Mouse (Mus musculus): ENCODE data around the gene Rasa4.
"Not testable (repeated sequence)": the region's sequence is repeated elsewhere in the genome, so short reads cannot be mapped to it uniquely, and the experiment has no call there.

Gene Rasa4

GRCm38 (mm10) chr5:136109042-136109441, 25.3 kb downstream of the Rasa4 start:
- DNase-seq (ENCODE audit: low read depth), result peak; percentile 63

- DNase-seq (ENCODE audit: low read depth), result not testable (repeated sequence)
Measured at GRCm38 (mm10) chr5:136113546-136113945, 29.8 kb downstream of the Rasa4 start.

GRCm38 (mm10) chr5:136115891-136116783, 32.4 kb downstream of the Rasa4 start, which contains the start of gene Polr2j:
TSS of gene Polr2j (plus strand) at chr5:136116631.
- peak; percentile 97 for DNase-seq (ENCODE audit: low read depth)

- DNase-seq (ENCODE audit: low read depth), result no peak
Measured at GRCm38 (mm10) chr5:136116784-136117112, 33.0 kb downstream of the Rasa4 start.

- DNase-seq (ENCODE audit: low read depth), result no peak
Measured at GRCm38 (mm10) chr5:136122165-136122564, 38.4 kb downstream of the Rasa4 start.

- peak; percentile 98 for DNase-seq (ENCODE audit: low read depth)
Measured at GRCm38 (mm10) chr5:136135571-136136291, 52.0 kb downstream of the Rasa4 start, which contains the start of the genes Lrwd1 and Alkbh4. TSS of gene Lrwd1 (minus strand) at chr5:136136074. TSS of gene Alkbh4 (plus strand) at chr5:136136146.

DNA sequence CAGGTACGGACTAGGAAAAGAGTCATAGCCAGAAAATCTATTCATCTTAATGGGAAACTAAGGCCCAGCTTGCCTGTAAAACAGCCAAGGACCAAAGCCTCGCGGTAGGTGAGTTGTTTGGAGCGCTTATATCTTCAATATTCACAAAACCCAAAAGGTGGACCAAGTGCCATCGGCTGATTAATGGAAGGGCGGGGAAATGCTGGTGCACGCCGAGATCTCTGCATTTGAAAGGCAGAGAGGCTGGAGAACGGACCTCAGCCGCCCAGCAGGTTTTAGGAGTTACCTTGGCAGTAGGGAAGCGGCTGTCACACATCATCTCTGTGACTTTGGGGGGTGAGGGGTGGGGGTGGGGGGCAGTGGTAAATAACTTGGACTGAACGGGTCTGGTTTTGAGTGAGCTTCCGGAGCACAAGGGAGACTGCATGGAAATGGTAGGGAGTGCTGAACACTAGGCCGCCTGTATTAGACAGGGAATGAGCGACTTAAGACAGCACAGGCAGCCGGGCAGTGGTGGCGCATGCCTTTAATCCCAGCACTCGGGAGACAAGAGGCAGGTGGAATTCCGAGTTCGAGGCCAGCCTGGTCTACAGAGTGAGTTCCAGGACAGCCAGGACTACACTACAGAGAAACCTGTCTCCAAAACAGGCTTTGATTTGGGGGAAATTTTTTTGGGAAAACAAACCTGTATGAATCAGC, 52.7 kb downstream of the Rasa4 start:
- peak; percentile 63 for DNase-seq (ENCODE audit: low read depth)

- DNase-seq (ENCODE audit: low read depth), result peak; percentile 81
Measured at GRCm38 (mm10) chr5:136137658-136138274, 54.0 kb downstream of the Rasa4 start.

DNA sequence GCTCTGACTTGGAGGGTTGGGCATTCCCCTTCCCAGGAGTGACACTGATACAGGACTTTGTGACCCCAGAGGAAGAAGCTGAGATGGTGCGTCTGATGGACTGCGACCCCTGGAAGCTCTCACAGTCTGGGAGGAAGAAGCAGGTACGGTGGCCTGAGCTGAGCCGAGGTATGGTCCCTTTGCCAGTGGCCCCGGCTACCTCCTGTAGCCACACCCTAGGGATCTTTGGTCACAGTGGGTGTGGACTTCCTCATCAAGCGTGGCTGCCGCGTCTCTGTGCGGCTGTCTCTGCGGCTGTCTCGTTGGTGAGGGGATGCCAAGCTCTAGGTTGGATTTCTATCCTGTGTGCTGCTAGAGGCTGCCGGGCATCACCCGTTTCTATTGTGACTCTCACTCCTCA, 55.7 kb downstream of the Rasa4 start:
- DNase-seq (ENCODE audit: low read depth), result no peak

DNA sequence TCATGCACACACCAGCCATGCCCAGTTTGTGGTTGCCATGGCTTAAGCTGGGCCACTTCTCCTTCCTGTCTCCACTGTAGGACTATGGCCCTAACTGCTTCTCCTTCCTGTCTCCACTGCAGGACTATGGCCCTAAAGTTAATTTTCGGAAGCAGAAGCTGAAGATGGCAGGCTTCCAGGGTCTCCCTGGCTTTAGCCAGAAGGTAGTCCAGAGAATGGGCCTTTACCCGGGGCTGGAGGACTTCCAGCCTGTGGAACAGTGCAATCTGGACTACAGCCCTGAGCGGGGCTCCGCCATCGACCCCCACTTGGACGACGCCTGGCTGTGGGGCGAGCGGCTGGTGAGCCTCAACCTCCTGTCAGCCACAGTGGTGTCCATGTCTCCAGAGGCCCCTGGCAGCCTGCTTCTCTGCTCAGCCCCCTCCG, 56.4 kb downstream of the Rasa4 start:
- DNase-seq (ENCODE audit: low read depth), result no peak

DNA sequence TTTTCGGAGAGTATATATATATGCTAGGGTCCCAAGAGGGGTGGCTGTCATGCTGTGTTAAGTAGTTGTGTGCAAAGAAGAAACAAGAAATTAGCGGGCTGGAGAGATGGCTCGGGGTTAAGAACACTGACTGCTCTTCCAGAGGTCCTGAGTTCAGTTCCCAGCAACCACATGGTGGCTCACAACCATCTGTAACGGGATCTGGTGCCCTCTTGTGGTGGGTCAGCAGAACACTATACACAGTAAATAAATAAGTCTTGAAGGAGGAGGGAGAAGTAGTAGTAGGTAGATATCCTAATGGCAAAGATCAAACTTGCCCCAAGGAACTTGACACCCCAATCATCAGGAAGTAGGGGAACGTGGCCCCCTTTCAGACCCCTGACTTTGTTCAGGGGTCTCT, 59.0 kb downstream of the Rasa4 start:
- peak; percentile 49 for DNase-seq (ENCODE audit: low read depth)

DNA sequence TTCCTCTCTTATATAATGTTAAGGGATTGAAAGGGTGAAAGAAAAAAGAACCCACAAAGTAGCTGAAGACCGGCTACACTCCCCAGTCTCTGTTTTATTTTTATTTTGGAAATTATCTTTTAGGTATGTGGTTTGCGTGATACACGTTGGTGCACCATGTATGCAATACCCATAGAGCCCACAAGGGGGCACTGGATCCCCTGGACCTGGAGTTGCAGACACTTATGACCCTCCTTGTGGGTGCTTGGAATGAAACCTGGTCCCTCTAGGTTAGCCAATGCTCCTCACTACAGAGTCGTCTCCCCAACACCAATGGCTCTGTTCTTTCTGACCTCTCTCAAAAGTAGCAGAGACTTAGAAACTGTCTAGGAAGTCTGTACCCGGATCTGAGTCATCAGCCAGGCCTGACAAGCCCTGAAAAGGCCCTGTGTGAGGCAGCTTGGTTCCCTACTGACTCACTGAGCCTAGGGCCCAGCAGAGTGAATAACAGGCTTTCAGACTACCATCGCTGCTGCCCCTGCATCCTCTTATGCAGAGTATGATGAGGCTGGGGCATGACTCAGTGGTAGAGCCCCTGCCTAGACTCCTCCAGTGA, 59.5 kb downstream of the Rasa4 start:
- peak; percentile 90 for DNase-seq (ENCODE audit: low read depth)

DNA sequence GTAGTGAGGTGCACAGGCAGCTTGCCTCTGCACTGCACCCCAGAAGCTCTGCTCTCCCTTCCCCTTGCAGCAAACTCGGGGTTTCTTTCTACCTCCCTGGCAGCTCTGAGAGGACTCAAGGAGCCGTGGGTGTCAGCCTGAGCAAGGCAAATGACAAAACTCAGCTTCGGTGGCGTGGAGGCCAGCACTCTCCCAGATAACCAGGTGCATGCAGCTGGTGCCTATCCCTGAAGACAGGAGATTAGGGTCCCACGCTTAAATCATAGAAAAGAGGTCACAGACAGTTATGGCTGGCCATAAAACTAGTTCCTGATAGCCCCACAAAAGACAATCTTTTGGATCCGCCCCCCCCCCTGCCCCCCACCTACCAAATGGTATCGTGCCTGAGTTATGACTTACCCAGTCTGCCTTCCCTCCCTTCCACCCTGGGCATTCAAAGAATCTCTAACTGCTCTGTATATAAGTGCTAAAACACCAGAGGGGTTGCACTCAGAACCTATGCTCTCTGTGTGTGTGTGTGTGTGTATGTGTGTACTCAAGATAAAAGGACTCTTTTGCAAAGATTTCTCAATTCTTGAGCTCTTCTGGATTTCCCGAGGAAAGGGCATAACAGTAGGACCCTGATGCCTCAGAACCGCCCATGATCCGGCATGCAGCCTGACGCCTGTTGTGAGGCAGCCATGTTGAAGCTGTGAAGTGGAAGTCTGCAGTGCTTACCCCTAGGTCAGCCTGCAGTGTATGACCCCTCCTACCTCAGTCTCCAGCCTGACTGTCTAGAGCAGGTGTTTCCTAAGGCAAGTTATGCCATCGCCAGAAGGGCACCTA, 61.1 kb downstream of the Rasa4 start:
- no peak for DNase-seq (ENCODE audit: low read depth)

DNA sequence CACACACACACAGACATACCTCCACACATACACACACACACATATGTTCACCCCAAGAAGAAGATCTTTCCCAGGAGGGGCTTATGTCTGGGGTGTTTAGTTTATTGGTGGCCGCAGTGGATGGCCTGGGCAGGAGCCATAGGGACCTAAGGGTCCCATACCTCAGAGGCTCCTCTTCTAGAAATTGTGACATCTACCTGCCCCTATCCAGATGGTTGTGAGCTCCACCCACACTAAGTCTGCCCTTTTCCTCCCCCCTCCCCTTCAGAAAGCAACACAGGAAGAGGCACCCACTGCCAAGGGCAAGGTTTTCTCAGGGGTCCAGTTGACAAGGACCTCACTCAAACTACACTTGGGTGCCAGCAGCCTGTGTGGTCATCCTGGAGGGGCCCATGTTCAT, 63.2 kb downstream of the Rasa4 start:
- DNase-seq (ENCODE audit: low read depth), result no peak

DNA sequence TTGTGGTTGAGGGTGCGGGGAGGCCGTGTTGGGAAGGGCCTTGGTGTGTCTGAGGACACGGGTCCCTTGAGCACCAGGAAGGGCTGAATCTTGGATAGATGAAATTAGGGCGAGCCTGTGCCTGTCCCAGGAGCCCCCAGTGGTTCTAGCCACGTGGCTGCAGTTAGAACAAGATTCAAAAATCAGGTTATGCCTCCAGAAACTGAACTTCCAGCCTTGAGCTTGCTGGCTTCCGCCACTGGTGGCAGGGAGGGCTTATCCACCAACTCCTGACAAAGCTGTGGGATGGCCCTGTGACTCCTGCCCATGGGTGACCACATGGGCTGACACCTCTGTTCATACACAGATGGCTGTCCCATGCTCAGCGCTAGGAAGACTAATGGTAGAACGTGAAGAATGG, 64.0 kb downstream of the Rasa4 start:
- DNase-seq (ENCODE audit: low read depth), result no peak

DNA sequence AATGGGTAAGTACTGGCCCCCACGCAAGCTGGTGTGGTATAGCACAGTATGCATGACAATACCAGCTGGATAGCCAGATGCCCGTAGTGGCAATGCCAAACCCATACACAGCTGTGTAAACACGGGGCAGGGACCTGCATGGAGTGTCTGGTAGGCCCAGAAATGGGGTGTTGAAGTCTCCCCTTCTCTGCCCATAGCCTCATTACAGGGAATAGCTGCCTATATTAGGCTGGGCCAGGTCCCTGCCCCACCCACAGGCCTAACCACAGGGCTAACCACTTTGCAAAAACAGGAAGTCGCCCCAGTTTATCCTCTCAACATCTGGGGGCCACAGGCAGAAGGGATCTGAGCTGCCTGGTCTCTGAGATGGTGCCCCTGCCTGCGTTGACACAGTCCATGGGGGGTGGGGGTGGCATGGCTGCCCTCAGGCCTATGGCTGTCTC, 65.4 kb downstream of the Rasa4 start:
- peak; percentile 93 for DNase-seq (ENCODE audit: low read depth)

GRCm38 (mm10) chr5:136152365-136152764, 68.6 kb downstream of the Rasa4 start:
- DNase-seq (ENCODE audit: low read depth), result no peak

- DNase-seq (ENCODE audit: low read depth), result no peak
Measured at GRCm38 (mm10) chr5:136155399-136155798, 71.7 kb downstream of the Rasa4 start.

DNA sequence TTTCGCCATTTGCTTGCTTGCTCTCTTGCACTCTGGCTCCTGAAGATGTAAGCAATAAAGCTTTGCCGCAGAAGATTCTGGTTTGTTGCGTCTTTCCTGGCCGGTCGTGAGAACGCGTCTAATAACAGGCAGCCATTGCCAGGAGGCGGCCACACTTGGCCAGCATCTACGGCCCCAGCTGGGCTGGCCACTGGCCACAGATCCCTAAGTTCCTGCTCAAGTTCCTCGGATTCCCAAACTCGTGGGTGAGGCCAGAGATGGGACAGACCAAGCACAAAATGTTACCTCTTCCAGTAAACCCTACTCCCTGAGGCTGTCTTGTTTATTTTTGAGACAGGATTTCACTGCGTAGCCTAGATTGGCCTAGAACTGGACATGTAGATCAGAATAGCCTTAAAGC, 76.4 kb downstream of the Rasa4 start:
- not testable (repeated sequence) for DNase-seq (ENCODE audit: low read depth)
